Mouse (Mus musculus): Measurements from ENCODE around the gene Smarce1. TPM values are rescaled to one million over a fixed set of nuclear protein-coding genes. Genes with fewer than 3 reads are reported as not detected.

Smarce1 gene
- total RNA-seq, 2 experiments from 2014 or later = 42.0 to 46.3 TPM

- DNase-seq = no peak
Measured at GRCm38 (mm10) chr11:99229641-99230260, 1.1 kb downstream of the Smarce1 start.

GRCm38 (mm10) chr11:99226298-99226697, 4.5 kb downstream of the Smarce1 start:
- no peak for DNase-seq

- DNase-seq = no peak
Measured at GRCm38 (mm10) chr11:99223310-99223709, 7.5 kb downstream of the Smarce1 start.

GRCm38 (mm10) chr11:99221811-99222210, 9.0 kb downstream of the Smarce1 start:
- DNase-seq = no peak

- DNase-seq = no peak
Measured at GRCm38 (mm10) chr11:99217248-99217986, 13.4 kb downstream of the Smarce1 start.

GRCm38 (mm10) chr11:99216181-99216580, 14.6 kb downstream of the Smarce1 start:
- DNase-seq = peak in 1 of 2 experiments; percentile 67

- DNase-seq = no peak
Measured at GRCm38 (mm10) chr11:99212693-99213092, 18.1 kb downstream of the Smarce1 start.

- no peak for DNase-seq
Measured at GRCm38 (mm10) chr11:99211964-99212363, 18.9 kb downstream of the Smarce1 start.

GRCm38 (mm10) chr11:99208105-99208669, 22.6 kb downstream of the Smarce1 start:
- DNase-seq = peak; percentile 33 to 52

GRCm38 (mm10) chr11:99207449-99207848, 23.4 kb downstream of the Smarce1 start:
- DNase-seq = no peak

GRCm38 (mm10) chr11:99206954-99207353, 23.9 kb downstream of the Smarce1 start:
- no peak for DNase-seq

- peak; percentile 50 to 72 for DNase-seq
Measured at GRCm38 (mm10) chr11:99189154-99189582, 41.6 kb downstream of the Smarce1 start.

GRCm38 (mm10) chr11:99187348-99187747, 43.5 kb downstream of the Smarce1 start:
- no peak for DNase-seq

- no peak for DNase-seq
Measured at GRCm38 (mm10) chr11:99186836-99187235, 44.0 kb downstream of the Smarce1 start.

GRCm38 (mm10) chr11:99182575-99182974, 48.2 kb downstream of the Smarce1 start:
- DNase-seq = peak in 1 of 2 experiments; percentile 16

GRCm38 (mm10) chr11:99180071-99180470, 50.7 kb downstream of the Smarce1 start:
- no peak for DNase-seq

GRCm38 (mm10) chr11:99177925-99178198, 53.0 kb downstream of the Smarce1 start:
- DNase-seq = no peak

GRCm38 (mm10) chr11:99177054-99177924, 53.5 kb downstream of the Smarce1 start:
- DNase-seq = no peak

GRCm38 (mm10) chr11:99172002-99172401, 58.8 kb downstream of the Smarce1 start:
- DNase-seq = no peak

GRCm38 (mm10) chr11:99171442-99171841, 59.4 kb downstream of the Smarce1 start:
- DNase-seq = no peak

GRCm38 (mm10) chr11:99170547-99171267, 60.1 kb downstream of the Smarce1 start:
- no peak for DNase-seq

- no peak for DNase-seq
Measured at GRCm38 (mm10) chr11:99170005-99170404, 60.8 kb downstream of the Smarce1 start.
